Mouse (Mus musculus): ENCODE results near the gene Gzmm. TPM values are rescaled to one million over a fixed set of nuclear protein-coding genes. Genes with fewer than 3 reads are reported as not detected.

Gzmm gene
- polyA plus RNA-seq, 1 experiment from 2014 or later, result 0.13 TPM

DNA sequence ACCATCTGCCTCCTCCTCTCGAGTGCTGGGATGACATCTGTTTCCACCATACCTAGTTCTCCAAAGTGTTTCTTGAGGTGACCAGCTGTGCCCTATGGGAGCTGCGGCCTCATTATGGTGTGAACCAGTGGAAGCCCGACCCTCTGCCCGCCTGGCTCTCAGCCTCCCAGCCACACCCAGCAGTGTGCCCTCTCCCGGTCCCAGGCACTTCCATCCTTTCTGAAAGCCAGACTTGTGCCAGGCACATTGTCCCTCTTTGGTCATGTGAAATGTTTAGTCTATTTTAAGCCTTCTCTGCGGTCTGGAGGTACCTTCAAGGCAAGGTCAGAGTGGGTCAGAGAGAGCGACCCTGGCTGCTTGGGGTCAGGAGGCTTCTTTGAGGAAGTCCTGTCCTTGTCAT, 34.9 kb downstream of the Gzmm start:
- Histone ChIP-seq H3K27me3 (ENCODE audit: insufficient read depth, low read length) (peaks cover 5% of the 10 kb centered on the region), H3K4me3 (ENCODE audit: low read depth, low read length) (no peak overlapping the region)
- ATAC-seq, result no peak

DNA sequence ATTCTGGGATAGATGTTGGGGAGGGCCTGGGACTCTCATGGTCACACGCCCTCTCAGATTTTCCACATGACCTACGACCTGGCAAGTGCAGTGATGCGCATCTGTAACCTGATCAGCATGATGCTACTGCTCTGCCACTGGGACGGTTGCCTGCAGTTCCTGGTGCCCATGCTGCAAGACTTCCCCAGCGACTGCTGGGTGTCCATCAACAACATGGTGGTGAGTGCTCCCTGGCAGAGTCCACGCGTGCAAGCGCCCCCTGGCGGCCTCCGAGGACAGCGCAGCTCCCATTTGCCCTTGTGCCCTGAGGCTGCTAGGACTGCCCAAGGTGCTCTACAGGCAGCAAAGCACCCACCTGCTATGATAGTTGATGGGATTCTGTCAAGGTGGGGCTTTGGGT, 37.3 kb downstream of the Gzmm start:
- no peak overlapping the region for H3K4me3 ChIP-seq (ENCODE audit: low read depth, low read length)
- H3K4me2 ChIP-seq (ENCODE audit: low read depth, low read length), result no peak overlapping the region
- WGBS (ENCODE audit: insufficient replicate concordance), result 34% methylated on average over 11 of the region's 11 CpGs
- H3K9ac ChIP-seq (replicated peaks), result no peak overlapping the region
- no peaks in the 10 kb centered on the region for H3K4me1 ChIP-seq (ENCODE audit: insufficient read depth)
- ATAC-seq (peak; percentile 69), DNase-seq (peak; percentile 85)
- H3K27me3 ChIP-seq (ENCODE audit: insufficient read depth, low read length), result no peaks in the 10 kb centered on the region
- TF ChIP-seq EP300 (IDR thresholded peaks at IDR 0.05; ENCODE audit: low read depth) (no peak), CTCF (IDR thresholded peaks at IDR 0.05; ENCODE audit: low read depth) (peak; percentile 94)
- H3K36me3 ChIP-seq (replicated peaks; ENCODE audit: insufficient read depth, low read length), result no peaks in the 10 kb centered on the region
- no peaks in the 10 kb centered on the region for H3K9me3 ChIP-seq (ENCODE audit: low read length)
- no peak overlapping the region for H3K27ac ChIP-seq (ENCODE audit: low read depth)

More for the DNA sequence above, 34.9 kb downstream of the Gzmm start:
- Histone ChIP-seq H3K9me3 (ENCODE audit: low read length) (no peaks in the 10 kb centered on the region), H3K36me3 (replicated peaks; ENCODE audit: insufficient read depth, low read length) (no peaks in the 10 kb centered on the region), H3K4me2 (ENCODE audit: low read depth, low read length) (no peak overlapping the region), H3K4me1 (ENCODE audit: insufficient read depth) (no peaks in the 10 kb centered on the region), H3K27ac (ENCODE audit: low read depth) (no peak overlapping the region), H3K9ac (replicated peaks) (no peak overlapping the region)
- TF ChIP-seq EP300 (IDR thresholded peaks at IDR 0.05; ENCODE audit: low read depth) (no peak), CTCF (IDR thresholded peaks at IDR 0.05; ENCODE audit: low read depth) (no peak)
- 79% methylated on average over 7 of the region's 7 CpGs for WGBS (ENCODE audit: insufficient replicate concordance)
- no peak for DNase-seq

DNA sequence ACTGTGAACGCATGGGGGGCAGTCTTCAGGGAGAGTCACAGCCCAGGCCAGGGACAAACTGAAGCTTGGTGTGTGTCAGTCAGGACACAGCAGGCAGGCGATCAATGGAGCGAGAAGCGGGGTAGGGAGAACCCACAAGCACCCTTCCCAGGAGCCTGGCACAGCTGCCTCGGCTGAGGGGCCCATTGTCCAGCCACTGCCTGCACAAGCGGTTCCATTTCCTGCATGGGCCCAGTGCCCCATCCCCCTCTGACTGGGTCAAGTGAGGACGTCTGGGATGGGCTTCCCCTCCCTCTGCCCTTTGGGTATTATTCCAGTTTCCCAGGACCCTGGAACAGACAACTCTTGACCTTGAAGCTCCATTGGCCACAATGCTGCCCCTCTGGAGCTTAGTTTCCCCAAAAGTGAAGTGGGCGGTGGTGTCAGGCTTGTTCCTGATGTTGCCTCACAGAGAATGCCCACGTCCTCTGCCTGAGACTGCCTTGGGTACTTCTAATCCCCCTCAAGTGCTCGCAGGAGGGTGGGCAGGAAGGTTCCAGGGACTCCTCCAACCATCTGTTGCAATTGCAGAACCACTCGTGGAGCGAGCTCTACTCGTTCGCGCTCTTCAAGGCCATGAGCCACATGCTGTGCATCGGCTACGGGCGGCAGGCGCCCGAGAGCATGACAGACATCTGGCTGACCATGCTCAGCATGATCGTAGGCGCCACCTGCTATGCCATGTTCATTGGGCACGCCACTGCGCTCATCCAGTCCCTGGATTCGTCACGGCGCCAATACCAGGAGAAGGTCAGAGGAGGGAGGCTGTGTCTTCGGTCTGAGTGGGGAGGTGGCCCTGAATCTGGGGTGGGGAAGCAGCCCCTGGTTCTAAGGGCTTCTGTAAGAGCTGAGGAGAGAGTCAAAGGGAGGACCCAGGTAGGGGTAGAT, 39.8 kb downstream of the Gzmm start:
- TF ChIP-seq CTCF (IDR thresholded peaks at IDR 0.05; ENCODE audit: low read depth), result no peak
- TF ChIP-seq EP300 (IDR thresholded peaks at IDR 0.05; ENCODE audit: low read depth), result no peak
- WGBS (ENCODE audit: insufficient replicate concordance), result 64% methylated on average over 28 of the region's 28 CpGs
- no peak overlapping the region for H3K4me3 ChIP-seq (ENCODE audit: low read depth, low read length)
- no peak for DNase-seq
- no peaks in the 10 kb centered on the region for H3K9me3 ChIP-seq (ENCODE audit: low read length)
- no peak overlapping the region for H3K27ac ChIP-seq (ENCODE audit: low read depth)
- H3K4me1 ChIP-seq (ENCODE audit: insufficient read depth), result no peaks in the 10 kb centered on the region
- H3K9ac ChIP-seq (replicated peaks), result no peak overlapping the region
- H3K36me3 ChIP-seq (replicated peaks; ENCODE audit: insufficient read depth, low read length), result no peaks in the 10 kb centered on the region
- no peak for ATAC-seq
- H3K4me2 ChIP-seq (ENCODE audit: low read depth, low read length), result no peak overlapping the region
- H3K27me3 ChIP-seq (ENCODE audit: insufficient read depth, low read length), result no peaks in the 10 kb centered on the region

DNA sequence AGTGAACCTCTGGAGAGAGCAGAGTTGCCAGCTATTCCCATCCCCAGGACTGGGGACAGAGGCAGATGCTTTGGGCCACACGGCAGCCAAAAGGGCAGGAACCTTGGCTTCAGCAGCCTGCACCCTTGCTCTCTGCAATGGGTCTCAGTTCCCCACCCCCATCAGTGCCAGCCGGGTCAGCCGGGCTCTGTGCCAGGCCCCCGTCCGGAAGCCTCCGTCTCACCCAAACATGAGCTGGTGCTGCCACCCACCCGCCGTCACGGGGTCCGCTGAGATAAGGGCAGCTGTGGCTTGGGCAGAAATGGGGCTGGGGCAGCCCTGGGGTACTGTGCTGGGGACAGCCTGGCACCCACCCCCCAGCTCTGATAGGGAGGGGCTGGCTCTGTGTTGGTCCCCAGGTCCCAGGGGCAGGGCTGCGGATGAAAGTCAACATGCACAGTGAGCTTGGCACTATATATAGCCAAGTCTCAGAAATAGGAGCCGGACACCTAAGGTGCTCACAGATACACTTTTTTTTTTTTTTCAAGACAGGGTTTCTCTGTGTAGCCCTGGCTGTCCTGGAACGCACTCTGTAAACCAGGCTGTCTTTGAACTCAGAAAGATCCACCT, 40.6 kb downstream of the Gzmm start:
- no peak overlapping the region for H3K27ac ChIP-seq (ENCODE audit: low read depth)
- no peaks in the 10 kb centered on the region for H3K4me1 ChIP-seq (ENCODE audit: insufficient read depth)
- no peaks in the 10 kb centered on the region for H3K9me3 ChIP-seq (ENCODE audit: low read length)
- ATAC-seq, result no peak
- H3K27me3 ChIP-seq (ENCODE audit: insufficient read depth, low read length), result no peaks in the 10 kb centered on the region
- H3K9ac ChIP-seq (replicated peaks), result no peak overlapping the region
- 0 out of 2 replicates have a peak, but pooled peaks cover 3% of the 10 kb centered on the region for H3K36me3 ChIP-seq (replicated peaks; ENCODE audit: insufficient read depth, low read length)
- no peak for DNase-seq
- H3K4me2 ChIP-seq (ENCODE audit: low read depth, low read length), result no peak overlapping the region
- WGBS (ENCODE audit: insufficient replicate concordance), result 57% methylated on average over 13 of the region's 13 CpGs
- no peak for TF ChIP-seq EP300 (IDR thresholded peaks at IDR 0.05; ENCODE audit: low read depth)
- no peak for TF ChIP-seq CTCF (IDR thresholded peaks at IDR 0.05; ENCODE audit: low read depth)
- H3K4me3 ChIP-seq (ENCODE audit: low read depth, low read length), result no peak overlapping the region

DNA sequence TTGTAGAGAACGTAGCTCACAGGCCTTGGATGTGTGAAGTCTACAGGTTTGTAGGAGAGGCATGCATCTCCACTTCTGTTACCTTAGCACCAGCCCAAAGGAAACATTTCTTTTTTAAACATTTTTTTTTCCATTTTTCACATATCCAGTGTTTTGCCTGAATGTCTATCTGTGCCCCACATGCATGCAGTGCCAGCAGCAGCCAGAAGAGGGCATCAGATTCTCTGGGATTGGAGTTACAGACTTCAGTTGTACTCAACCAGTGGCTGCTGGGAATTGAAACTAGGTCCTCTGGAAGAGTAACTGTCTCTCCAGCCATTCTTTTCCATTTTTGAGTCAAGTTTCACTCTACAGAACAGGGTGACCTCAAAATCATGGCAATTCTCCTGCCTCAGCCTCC, 43.7 kb downstream of the Gzmm start:
- Histone ChIP-seq H3K27ac (ENCODE audit: low read depth) (no peak overlapping the region), H3K9ac (replicated peaks) (no peak overlapping the region), H3K4me2 (ENCODE audit: low read depth, low read length) (no peak overlapping the region), H3K4me1 (ENCODE audit: insufficient read depth) (no peaks in the 10 kb centered on the region), H3K36me3 (replicated peaks; ENCODE audit: insufficient read depth, low read length) (peaks cover 20% of the 10 kb centered on the region), H3K4me3 (ENCODE audit: low read depth, low read length) (no peak overlapping the region), H3K27me3 (ENCODE audit: insufficient read depth, low read length) (no peaks in the 10 kb centered on the region), H3K9me3 (ENCODE audit: low read length) (0 out of 2 replicates have a peak, but pooled peaks cover 5% of the 10 kb centered on the region)
- DNase-seq (peak; percentile 61), ATAC-seq (no peak)
- WGBS (ENCODE audit: insufficient replicate concordance), result 87% methylated on average over 1 of the region's 1 CpGs
- TF ChIP-seq EP300 (IDR thresholded peaks at IDR 0.05; ENCODE audit: low read depth) (no peak), CTCF (IDR thresholded peaks at IDR 0.05; ENCODE audit: low read depth) (peak; percentile 72)

DNA sequence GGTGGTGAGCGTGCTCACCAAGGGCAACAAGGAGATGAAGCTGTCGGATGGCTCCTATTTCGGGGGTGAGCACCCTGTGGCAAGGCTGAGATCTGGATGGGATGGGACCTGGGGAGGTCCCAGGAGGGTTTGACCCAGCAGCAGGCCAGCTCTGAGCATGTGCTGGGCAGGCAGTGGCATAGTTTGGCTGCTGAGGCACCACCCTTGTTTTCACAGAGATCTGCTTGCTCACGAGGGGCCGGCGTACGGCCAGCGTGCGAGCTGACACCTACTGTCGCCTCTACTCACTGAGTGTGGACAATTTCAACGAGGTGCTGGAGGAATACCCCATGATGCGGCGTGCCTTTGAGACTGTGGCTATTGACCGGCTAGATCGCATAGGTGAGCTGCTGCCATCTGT, 45.0 kb downstream of the Gzmm start:
- Histone ChIP-seq H3K27ac (ENCODE audit: low read depth) (no peak overlapping the region), H3K9me3 (ENCODE audit: low read length) (0 out of 2 replicates have a peak, but pooled peaks cover 5% of the 10 kb centered on the region), H3K4me2 (ENCODE audit: low read depth, low read length) (no peak overlapping the region), H3K4me1 (ENCODE audit: insufficient read depth) (no peaks in the 10 kb centered on the region), H3K9ac (replicated peaks) (no peak overlapping the region), H3K36me3 (replicated peaks; ENCODE audit: insufficient read depth, low read length) (peaks cover 27% of the 10 kb centered on the region), H3K27me3 (ENCODE audit: insufficient read depth, low read length) (no peaks in the 10 kb centered on the region), H3K4me3 (ENCODE audit: low read depth, low read length) (no peak overlapping the region)
- DNase-seq (no peak), ATAC-seq (no peak)
- TF ChIP-seq CTCF (IDR thresholded peaks at IDR 0.05; ENCODE audit: low read depth) (no peak), EP300 (IDR thresholded peaks at IDR 0.05; ENCODE audit: low read depth) (no peak)
- 92% methylated on average over 15 of the region's 15 CpGs for WGBS (ENCODE audit: insufficient replicate concordance)
